Mouse (Mus musculus) bone marrow, adult 2 months (tissue): Measurements from ENCODE around the gene Gm10447.

ENCODE experiments used
- CTCF ChIP-seq: fragments of 200-500 bp; IDR thresholded peaks from 2 replicates; pipeline ENCODE4 v1.5.1; 2011; ENCODE audit warnings: low read length, control low read depth; ENCODE audit not compliant: control insufficient read depth, insufficient read depth
- POLR2A ChIP-seq: fragments of 200-500 bp; IDR thresholded peaks from 2 replicates; pipeline ENCODE4 v1.6.1; 2011; ENCODE audit warnings: low read depth, mild to moderate bottlenecking, control low read depth, low read length, borderline replicate concordance; ENCODE audit not compliant: control insufficient read depth

GRCm38 (mm10) chr11:53445562-53445961 lies 11.3 kb downstream of the Gm10447 start:
- TF ChIP-seq CTCF, result no peak
- TF ChIP-seq POLR2A, result no peak
